Mouse (Mus musculus) megakaryocyte, embryonic 14.5 days (primary cell): ENCODE data around the gene Rab5c.

Experiments used
- FLI1 ChIP-seq: IDR thresholded peaks from 2 replicates; pipeline ENCODE4 v1.6.1; 2012; ENCODE audit warnings: low read length, inconsistent platforms, mixed read lengths
- GATA1 ChIP-seq: IDR thresholded peaks from 3 replicates; pipeline ENCODE4 v1.6.1; 2012; ENCODE audit warnings: mixed read lengths, low read length, inconsistent platforms, borderline replicate concordance

DNA sequence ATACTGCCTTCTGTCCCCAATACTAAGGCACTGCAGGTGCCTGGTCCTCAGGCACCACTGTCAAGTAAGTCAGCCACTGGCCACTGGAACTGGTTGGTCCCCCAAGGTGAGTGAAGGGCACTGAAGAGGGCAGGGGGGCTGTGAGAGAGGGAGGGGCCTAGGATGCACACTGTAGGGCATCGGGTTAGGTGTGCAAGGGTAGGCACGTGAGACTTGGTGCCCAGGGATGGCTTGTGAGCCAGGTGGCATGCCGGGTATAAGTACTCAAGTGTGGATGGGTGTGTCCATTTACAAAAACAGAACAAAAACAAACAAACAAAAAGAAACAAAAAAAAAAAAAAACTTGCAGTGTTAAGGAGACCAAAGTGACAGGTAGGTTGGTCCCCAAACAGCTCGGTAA lies 49.6 kb downstream of the Rab5c start:
- TF ChIP-seq GATA1 (no peak), FLI1 (no peak)
